Mouse (Mus musculus): Measurements from ENCODE around the gene Rpp38. TPM values are rescaled to one million over a fixed set of nuclear protein-coding genes. Genes with fewer than 3 reads are reported as not detected.

The Rpp38 gene
- polyA plus RNA-seq, 1 experiment: 8.3 TPM

DNA sequence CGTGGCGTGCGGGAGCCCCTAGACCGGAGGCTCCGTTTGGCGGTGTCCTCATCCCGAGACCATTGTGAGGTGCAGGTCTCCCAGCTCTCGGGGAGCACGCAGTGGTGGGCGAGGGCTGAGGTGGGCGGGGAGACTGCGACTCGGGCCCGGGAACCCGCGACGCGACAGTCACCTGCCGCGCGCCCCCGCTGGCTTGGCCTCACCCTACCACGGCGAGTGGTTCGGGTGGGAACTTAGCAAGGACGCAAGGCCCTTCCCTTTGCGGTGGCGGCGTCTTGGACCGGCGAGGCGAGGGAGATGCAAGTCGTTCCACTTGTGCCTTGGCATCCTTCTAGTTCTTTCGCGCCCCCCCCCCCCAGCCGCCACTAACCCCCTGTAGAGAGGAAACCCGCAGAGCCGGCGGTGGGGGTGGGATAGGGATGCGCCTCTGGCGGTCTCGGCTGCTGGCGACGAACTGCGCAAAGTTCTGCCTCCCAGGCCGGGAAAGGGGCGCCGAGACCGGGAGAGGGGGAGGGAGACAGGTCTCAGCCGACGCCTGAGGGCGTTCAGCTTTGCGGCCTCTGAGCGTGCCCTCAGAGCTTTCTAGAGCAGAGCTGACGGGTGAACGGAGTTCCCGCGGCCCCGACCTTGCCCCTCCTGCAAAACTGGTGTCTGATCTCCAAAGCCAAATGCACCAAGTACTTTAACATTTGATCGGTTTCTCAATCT is 47.8 kb downstream of the Rpp38 start:
- peak overlapping the region; percentile 71 for H3K27ac ChIP-seq (ENCODE audit: control insufficient read depth, insufficient read depth, low read depth, low read length, poor library complexity)

GRCm38 (mm10) chr2:3283602-3284472 is 48.6 kb downstream of the Rpp38 start, which contains the start of gene Nmt2:
Gene Nmt2, plus strand, starts transcription at chr2:3284212.
- Histone ChIP-seq H3K4me1 (ENCODE audit: control insufficient read depth, insufficient read depth, low read length) (0 out of 2 replicates have a peak, but pooled peaks cover 1% of the 10 kb centered on the region), H3K4me3 (replicated peaks; ENCODE audit: control insufficient read depth, low read depth, low read length) (peak within 1 kb of the TSS; percentile 97), H3K27ac (ENCODE audit: control insufficient read depth, insufficient read depth, low read depth, low read length, poor library complexity) (peak within 1 kb of the TSS; percentile 71)
- WGBS: under 1% methylated on average over 87 of the region's 88 CpGs
- TF ChIP-seq POLR2A (IDR thresholded peaks at IDR 0.05; ENCODE audit: borderline replicate concordance, control insufficient read depth, low read depth, low read length) (peak; percentile 75; the same call in 1 of the 2 replicates), CTCF (IDR thresholded peaks at IDR 0.05; ENCODE audit: control insufficient read depth, insufficient read depth, low read length) (no peak)

More for the DNA sequence above, 47.8 kb downstream of the Rpp38 start:
- 0 out of 2 replicates have a peak, but pooled peaks cover 1% of the 10 kb centered on the region for H3K4me1 ChIP-seq (ENCODE audit: control insufficient read depth, insufficient read depth, low read length)
- H3K4me3 ChIP-seq (replicated peaks; ENCODE audit: control insufficient read depth, low read depth, low read length): peak overlapping the region; percentile 97
- no peak for TF ChIP-seq POLR2A (IDR thresholded peaks at IDR 0.05; ENCODE audit: borderline replicate concordance, control insufficient read depth, low read depth, low read length)
- no peak for TF ChIP-seq CTCF (IDR thresholded peaks at IDR 0.05; ENCODE audit: control insufficient read depth, insufficient read depth, low read length)
- under 1% methylated on average over 58 of the region's 60 CpGs for WGBS

DNA sequence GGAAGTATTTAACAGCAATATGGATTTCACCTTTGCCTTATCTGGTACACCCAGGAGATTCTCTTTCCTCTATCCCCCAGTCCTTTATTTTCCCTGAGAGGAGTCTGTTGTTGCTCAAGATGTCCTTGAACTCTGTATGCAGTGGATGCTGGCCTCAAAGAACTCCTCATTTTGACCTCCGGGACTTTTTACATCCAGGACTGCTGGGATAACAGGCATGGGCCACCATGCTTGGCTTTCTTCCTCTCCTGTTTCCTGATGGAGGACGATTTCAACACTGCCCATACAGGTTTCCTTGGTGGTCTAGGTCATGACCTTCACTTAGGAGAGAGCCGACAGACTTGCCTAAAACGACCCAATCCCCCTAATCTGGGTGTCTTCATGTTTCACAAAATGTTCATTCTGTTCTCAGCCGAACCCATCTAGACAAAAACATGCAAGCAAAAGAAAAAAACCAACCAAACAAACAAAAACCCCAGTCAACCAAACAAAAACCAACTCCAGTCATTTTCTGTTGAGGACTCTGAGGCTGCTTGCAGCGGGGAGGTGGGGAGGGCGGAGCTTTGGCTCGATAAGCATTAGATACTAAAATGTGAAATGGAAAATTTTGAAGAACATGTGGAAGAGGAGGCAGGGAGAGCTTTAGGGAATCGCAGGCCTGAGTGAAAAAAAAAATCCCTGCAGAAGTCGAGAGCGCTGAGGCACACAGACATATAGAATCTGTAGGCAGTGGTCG is 49.4 kb downstream of the Rpp38 start:
- 11% methylated on average over 12 of the region's 12 CpGs for WGBS
- no peak for TF ChIP-seq POLR2A (IDR thresholded peaks at IDR 0.05; ENCODE audit: borderline replicate concordance, control insufficient read depth, low read depth, low read length)
- TF ChIP-seq CTCF (IDR thresholded peaks at IDR 0.05; ENCODE audit: control insufficient read depth, insufficient read depth, low read length): no peak
- 0 out of 2 replicates have a peak, but pooled peaks cover 1% of the 10 kb centered on the region for H3K4me1 ChIP-seq (ENCODE audit: control insufficient read depth, insufficient read depth, low read length)
- H3K27ac ChIP-seq (ENCODE audit: control insufficient read depth, insufficient read depth, low read depth, low read length, poor library complexity): peak overlapping the region; percentile 43
- peak overlapping the region; percentile 70 for H3K4me3 ChIP-seq (replicated peaks; ENCODE audit: control insufficient read depth, low read depth, low read length)

GRCm38 (mm10) chr2:3281311-3281710 is 51.1 kb downstream of the Rpp38 start:
- H3K4me1 ChIP-seq (ENCODE audit: control insufficient read depth, insufficient read depth, low read length): 0 out of 2 replicates have a peak, but pooled peaks cover 1% of the 10 kb centered on the region
- 78% methylated on average over 4 of the region's 4 CpGs for WGBS
- TF ChIP-seq POLR2A (IDR thresholded peaks at IDR 0.05; ENCODE audit: borderline replicate concordance, control insufficient read depth, low read depth, low read length) (no peak), CTCF (IDR thresholded peaks at IDR 0.05; ENCODE audit: control insufficient read depth, insufficient read depth, low read length) (no peak)
- no peak overlapping the region for H3K27ac ChIP-seq (ENCODE audit: control insufficient read depth, insufficient read depth, low read depth, low read length, poor library complexity)
- H3K4me3 ChIP-seq (replicated peaks; ENCODE audit: control insufficient read depth, low read depth, low read length): no peak overlapping the region

Other genes with a start within 250 kb of the Rpp38 start
- gene Fam171a1, start 218.4 kb downstream of the Rpp38 start, polyA plus RNA-seq (2011; ENCODE audit: insufficient read depth, insufficient read length, low replicate concordance, missing spikeins): 0.61 and 2.9 TPM in 2 replicates
- gene Nmt2, start 48.4 kb downstream of the Rpp38 start, polyA plus RNA-seq (2011; ENCODE audit: insufficient read depth, insufficient read length, low replicate concordance, missing spikeins): 7.9 and 15.2 TPM in 2 replicates
- not detected in 2 replicates for gene Acbd7, start 3.5 kb upstream of the Rpp38 start, polyA plus RNA-seq (2011; ENCODE audit: insufficient read depth, insufficient read length, low replicate concordance, missing spikeins)
- not detected in 2 replicates for gene Olah, start 64.6 kb upstream of the Rpp38 start, polyA plus RNA-seq (2011; ENCODE audit: insufficient read depth, insufficient read length, low replicate concordance, missing spikeins)
- gene Meig1, start 90.0 kb upstream of the Rpp38 start, polyA plus RNA-seq (2011; ENCODE audit: insufficient read depth, insufficient read length, low replicate concordance, missing spikeins): not detected in 2 replicates
- 7.1 and 8.6 TPM in 2 replicates for gene Dclre1c, start 91.5 kb upstream of the Rpp38 start, polyA plus RNA-seq (2011; ENCODE audit: insufficient read depth, insufficient read length, low replicate concordance, missing spikeins)
- 3.4 and 4.4 TPM in 2 replicates for gene Suv39h2, start 142.4 kb upstream of the Rpp38 start, polyA plus RNA-seq (2011; ENCODE audit: insufficient read depth, insufficient read length, low replicate concordance, missing spikeins)
- 2.3 and 5.4 TPM in 2 replicates for gene Gm45902, start 180.1 kb upstream of the Rpp38 start, polyA plus RNA-seq (2011; ENCODE audit: insufficient read depth, insufficient read length, low replicate concordance, missing spikeins)
- gene Hspa14, start 180.2 kb upstream of the Rpp38 start, polyA plus RNA-seq (2011; ENCODE audit: insufficient read depth, insufficient read length, low replicate concordance, missing spikeins): 37.4 and 38.7 TPM in 2 replicates
- not detected in 2 replicates for gene Cdnf, start 180.4 kb upstream of the Rpp38 start, polyA plus RNA-seq (2011; ENCODE audit: insufficient read depth, insufficient read length, low replicate concordance, missing spikeins)
- 61.6 and 71.1 TPM in 2 replicates for gene Fam107b, start 237.8 kb upstream of the Rpp38 start, polyA plus RNA-seq (2011; ENCODE audit: insufficient read depth, insufficient read length, low replicate concordance, missing spikeins)